Mouse (Mus musculus) embryonic stem cell, embryonic (primary cell): ENCODE measurements around the gene Dpf3.

Source experiments
- CTCF ChIA-PET, 4 experiments: fragments of 300-600 bp in 2 of 4; fragments of 350-600 bp in 2 of 4; sonication (Branson Sonifier 250); formaldehyde crosslinking; loops; one replicate each; lab custom pipeline; 2022; ENCODE audit warnings: inconsistent platforms in 2 of 4; lab: Charles Lee
- POLR2A ChIA-PET, 4 experiments: fragments of 300-600 bp in 2 of 4; fragments of 350-600 bp in 2 of 4; sonication (Branson Sonifier 250); formaldehyde crosslinking; loops; one replicate each; lab custom pipeline; 2022; ENCODE audit warnings: antibody characterized with exemption in 4 of 4, inconsistent platforms in 1 of 4; lab: Charles Lee

Gene Dpf3

GRCm38 (mm10) chr12:83451850-83452249 is 35.7 kb downstream of the Dpf3 start:
- ChIA-PET CTCF (interaction anchor here in 1 of 4 experiments (1.5 kb wide), 1 partner anchor 33 kb away, joined by 4 read pairs; no protein-coding TSS in a partner anchor), POLR2A (no interaction called here)

- CTCF ChIA-PET, result no interaction called here
- POLR2A ChIA-PET, result interaction anchor here in 2 of 4 experiments (0.6 to 0.7 kb wide), 2 partner anchors 144 to 328 kb away, joined by 3 to 4 read pairs; no protein-coding TSS in a partner anchor
Measured at GRCm38 (mm10) chr12:83450471-83450870, 37.0 kb downstream of the Dpf3 start.

- CTCF ChIA-PET, result interaction anchor here in 1 of 4 experiments (0.9 kb wide), 1 partner anchor 334 kb away, joined by 4 read pairs; no protein-coding TSS in a partner anchor
- POLR2A ChIA-PET, result no interaction called here
Measured at GRCm38 (mm10) chr12:83449202-83449601, 38.3 kb downstream of the Dpf3 start.

GRCm38 (mm10) chr12:83445587-83445986 is 41.9 kb downstream of the Dpf3 start:
- POLR2A ChIA-PET, result interaction anchor here in 2 of 4 experiments (0.7 to 2.1 kb wide), 2 partner anchors 9 to 153 kb away, joined by 4 to 6 read pairs; no protein-coding TSS in a partner anchor
- CTCF ChIA-PET, result interaction anchor here in 1 of 4 experiments (0.8 kb wide), 1 partner anchor 333 kb away, joined by 3 read pairs; no protein-coding TSS in a partner anchor

- CTCF ChIA-PET, result interaction anchor here in 2 of 4 experiments (0.6 to 0.7 kb wide), 3 partner anchors 42 to 295 kb away, joined by 3 read pairs; no protein-coding TSS in a partner anchor
- POLR2A ChIA-PET, result interaction anchor here in 2 of 4 experiments (0.6 to 2.1 kb wide), 2 partner anchors 10 to 36 kb away, joined by 6 to 8 read pairs; no protein-coding TSS in a partner anchor
Measured at GRCm38 (mm10) chr12:83444448-83444847, 43.1 kb downstream of the Dpf3 start.

- POLR2A ChIA-PET, result no interaction called here
Measured at GRCm38 (mm10) chr12:83438002-83438401, 49.5 kb downstream of the Dpf3 start.

GRCm38 (mm10) chr12:83433987-83434698 is 53.4 kb downstream of the Dpf3 start:
- CTCF ChIA-PET, result interaction anchor here in 3 of 4 experiments (0.6 to 0.7 kb wide), 3 partner anchors 65 to 289 kb away, joined by 4 to 9 read pairs (median 5); no protein-coding TSS in a partner anchor
- POLR2A ChIA-PET, result interaction anchor here in 2 of 4 experiments (0.6 to 0.7 kb wide), 3 partner anchors 124 to 219 kb away, joined by 3 to 7 read pairs (median 3); no protein-coding TSS in a partner anchor

More at GRCm38 (mm10) chr12:83438002-83438401, 49.5 kb downstream of the Dpf3 start:
- CTCF ChIA-PET, result no interaction called here

GRCm38 (mm10) chr12:83433436-83433835 is 54.1 kb downstream of the Dpf3 start:
- ChIA-PET POLR2A (interaction anchor here in 2 of 4 experiments (0.6 to 0.7 kb wide), 4 partner anchors 26 to 218 kb away, joined by 3 to 15 read pairs (median 5); no protein-coding TSS in a partner anchor), CTCF (interaction anchor here in 2 of 4 experiments (0.6 to 0.7 kb wide), 2 partner anchors 66 to 177 kb away, joined by 4 to 9 read pairs; no protein-coding TSS in a partner anchor)

- CTCF ChIA-PET, result interaction anchor here in 2 of 4 experiments (0.6 to 0.7 kb wide), 2 partner anchors 331 to 1736 kb away, joined by 3 read pairs; no protein-coding TSS in a partner anchor
- POLR2A ChIA-PET, result interaction anchor here in 1 of 4 experiments (0.6 to 0.7 kb wide), 3 partner anchors 51 to 267 kb away, joined by 3 to 8 read pairs (median 3); no protein-coding TSS in a partner anchor
Measured at GRCm38 (mm10) chr12:83430207-83430606, 57.3 kb downstream of the Dpf3 start.

- ChIA-PET POLR2A (interaction anchor here in 1 of 4 experiments (0.6 kb wide), 2 partner anchors 52 to 226 kb away, joined by 3 read pairs; no protein-coding TSS in a partner anchor), CTCF (interaction anchor here in 1 of 4 experiments (0.7 kb wide), 1 partner anchor 481 kb away, joined by 5 read pairs; no protein-coding TSS in a partner anchor)
Measured at GRCm38 (mm10) chr12:83428016-83428415, 59.5 kb downstream of the Dpf3 start.

- CTCF ChIA-PET, result no interaction called here
- POLR2A ChIA-PET, result interaction anchor here in 1 of 4 experiments (0.6 kb wide), 1 partner anchor 53 kb away, joined by 3 read pairs; no protein-coding TSS in a partner anchor
Measured at GRCm38 (mm10) chr12:83427601-83428000, 59.9 kb downstream of the Dpf3 start.

- ChIA-PET CTCF (interaction anchor here in 1 of 4 experiments (0.7 kb wide), 2 partner anchors 66 to 800 kb away, joined by 3 to 7 read pairs; no protein-coding TSS in a partner anchor), POLR2A (no interaction called here)
Measured at GRCm38 (mm10) chr12:83426326-83426725, 61.2 kb downstream of the Dpf3 start.

GRCm38 (mm10) chr12:83425736-83426135 is 61.8 kb downstream of the Dpf3 start:
- POLR2A ChIA-PET, result no interaction called here
- CTCF ChIA-PET, result interaction anchor here in 1 of 4 experiments (0.7 kb wide), 2 partner anchors 66 to 800 kb away, joined by 3 to 7 read pairs; no protein-coding TSS in a partner anchor

GRCm38 (mm10) chr12:83424720-83425444 is 62.6 kb downstream of the Dpf3 start:
- ChIA-PET POLR2A (no interaction called here), CTCF (interaction anchor here in 2 of 4 experiments (0.5 to 1.5 kb wide), 4 partner anchors 23 to 325 kb away, joined by 3 to 4 read pairs (median 3); no protein-coding TSS in a partner anchor)

- POLR2A ChIA-PET, result interaction anchor here in 1 of 4 experiments (0.9 kb wide), 1 partner anchor 62 kb away, joined by 3 read pairs; no protein-coding TSS in a partner anchor
Measured at GRCm38 (mm10) chr12:83424086-83424719, 63.3 kb downstream of the Dpf3 start.

GRCm38 (mm10) chr12:83420346-83420745 is 67.2 kb downstream of the Dpf3 start:
- ChIA-PET POLR2A (no interaction called here), CTCF (interaction anchor here in 1 of 4 experiments (0.6 kb wide), 1 partner anchor 1119 kb away, joined by 5 read pairs; no protein-coding TSS in a partner anchor)

More at GRCm38 (mm10) chr12:83424086-83424719, 63.3 kb downstream of the Dpf3 start:
- CTCF ChIA-PET, result interaction anchor here in 3 of 4 experiments (0.5 to 1.5 kb wide), 9 partner anchors 24 to 352 kb away, joined by 3 to 9 read pairs (median 3); no protein-coding TSS in a partner anchor

GRCm38 (mm10) chr12:83415207-83415606 is 72.3 kb downstream of the Dpf3 start:
- POLR2A ChIA-PET, result no interaction called here
- CTCF ChIA-PET, result no interaction called here
